Mouse (Mus musculus) CD4-positive, CD25-positive, alpha-beta regulatory T cell, adult 9 weeks (primary cell): ENCODE results near the gene Mapk1. TPM values are rescaled to one million over a fixed set of nuclear protein-coding genes. Genes with fewer than 3 reads are reported as not detected.

ENCODE experiments used
- polyA plus RNA-seq: library from polyadenylated mRNA; unstranded; fragments of 100-300 nt; shearing (Covaris generic); gene quantifications from one replicate; pipeline ENCODE4 v1.2.1, GENCODE M21; 2017

Gene Mapk1
- polyA plus RNA-seq, result 28.7 TPM

DNA sequence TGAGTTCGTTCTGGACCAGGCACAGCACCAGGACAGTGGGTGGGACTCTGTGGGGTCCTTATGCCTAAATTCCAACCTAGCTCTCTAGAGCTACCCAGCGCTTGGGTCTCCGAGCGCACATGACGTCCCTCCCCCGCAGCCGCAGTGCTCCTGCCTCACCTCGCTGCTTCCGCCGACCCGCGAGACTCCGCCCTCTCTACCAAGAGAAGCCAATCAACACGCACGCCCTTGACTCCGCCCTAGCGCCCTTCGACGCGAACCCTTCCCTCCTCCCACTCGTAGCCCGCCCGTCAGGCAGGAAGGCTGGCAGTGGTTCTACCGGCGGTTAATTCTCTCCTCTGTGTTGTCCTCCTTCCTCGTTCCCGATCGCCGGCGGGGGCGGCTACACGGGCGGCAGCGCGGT lies at the start of gene Mapk1:
Gene Mapk1, plus strand, starts transcription at position 252 of the 403 bp plus-strand sequence.

DNA sequence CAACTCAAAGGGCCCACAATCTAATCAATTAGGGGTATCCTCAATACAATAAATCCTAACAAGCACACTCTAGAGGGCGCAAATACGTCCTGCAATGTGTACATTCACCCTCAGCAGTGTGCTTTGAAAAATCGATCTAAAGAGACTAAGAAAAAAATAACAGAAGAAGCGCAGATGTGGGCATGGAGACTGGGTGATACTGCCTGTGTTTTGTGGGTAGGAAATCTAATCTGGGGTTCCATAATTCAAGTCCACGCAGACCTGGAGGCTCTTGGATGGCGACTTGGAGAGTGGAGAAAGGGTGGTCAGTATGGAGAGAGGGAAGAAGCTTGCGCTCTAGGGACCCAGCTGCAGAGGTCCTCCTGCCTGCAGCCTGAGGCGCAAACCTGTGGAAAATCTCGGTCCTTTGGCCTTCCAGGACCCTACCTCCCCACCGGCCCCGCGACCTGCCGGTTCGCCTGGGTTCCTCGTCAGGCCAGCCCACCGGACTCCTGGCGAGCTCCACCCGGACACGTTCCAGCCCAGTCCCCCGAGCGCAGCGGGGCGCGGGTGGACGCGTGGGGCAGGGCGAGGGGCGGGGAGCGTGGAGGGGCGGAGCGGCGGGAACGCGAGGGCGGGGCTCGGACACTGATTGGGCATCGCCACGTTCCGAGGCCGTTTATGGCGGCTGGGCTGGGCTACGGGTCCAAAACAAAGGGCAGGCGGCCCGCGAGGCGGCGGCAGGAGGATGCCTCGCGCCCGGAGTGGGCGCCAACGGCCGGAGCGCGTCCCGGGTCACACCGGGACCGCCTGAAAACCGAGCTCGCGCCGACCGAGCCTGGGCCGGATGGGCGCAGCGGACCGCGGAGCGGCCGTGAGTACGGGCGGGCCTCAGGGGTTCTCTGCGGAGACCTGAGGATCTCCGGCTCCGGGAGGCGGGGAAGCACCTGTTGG lies 86.6 kb downstream of the Mapk1 start, which contains the start of gene Ypel1:
Gene Ypel1, plus strand, starts transcription at position 186 of the 933 bp plus-strand sequence.

Other genes starting within 250 kb of the Mapk1 start
- gene Spag6l, start 153.9 kb upstream of the Mapk1 start, polyA plus RNA-seq, result 0.29 TPM
- gene Igll1, start 119.4 kb upstream of the Mapk1 start, polyA plus RNA-seq, result not detected
- gene Top3b, start 112.6 kb upstream of the Mapk1 start, polyA plus RNA-seq, result 122 TPM
- gene Vpreb1, start 112.5 kb upstream of the Mapk1 start, polyA plus RNA-seq, result 2.6 TPM
- 31.3 TPM for gene Ppm1f, start 86.9 kb upstream of the Mapk1 start, polyA plus RNA-seq
- gene Ypel1, start 86.3 kb downstream of the Mapk1 start, polyA plus RNA-seq, result 4.0 TPM
- gene Ppil2, start 127.9 kb downstream of the Mapk1 start, polyA plus RNA-seq, result 261 TPM
- gene 2610318N02Rik, start 141.8 kb downstream of the Mapk1 start, polyA plus RNA-seq, result 6.1 TPM
- gene Sdf2l1, start 149.0 kb downstream of the Mapk1 start, polyA plus RNA-seq, result 21.2 TPM
- gene Ydjc, start 161.2 kb downstream of the Mapk1 start, polyA plus RNA-seq, result 4.6 TPM
- gene Ccdc116, start 163.8 kb downstream of the Mapk1 start, polyA plus RNA-seq, result 1.8 TPM
- 322 TPM for gene Ube2l3, start 219.3 kb downstream of the Mapk1 start, polyA plus RNA-seq
- not detected for gene Rimbp3, start 225.2 kb downstream of the Mapk1 start, polyA plus RNA-seq